Mouse (Mus musculus) cerebellum, postnatal 14 days (tissue): ENCODE measurements at regions not wholly inside any gene's neighbourhood (a gene's known extent, or its start where the extent isn't known, plus 50 kb on each side); places are given as distances from the start of the nearest gene placed in this dataset.

ENCODE experiments used
- DNase-seq, 2 experiments: peaks; one replicate each; pipeline ENCODE4 v3.0.0; 2021; ENCODE audit warnings: mixed read lengths in 2 of 2

DNA sequence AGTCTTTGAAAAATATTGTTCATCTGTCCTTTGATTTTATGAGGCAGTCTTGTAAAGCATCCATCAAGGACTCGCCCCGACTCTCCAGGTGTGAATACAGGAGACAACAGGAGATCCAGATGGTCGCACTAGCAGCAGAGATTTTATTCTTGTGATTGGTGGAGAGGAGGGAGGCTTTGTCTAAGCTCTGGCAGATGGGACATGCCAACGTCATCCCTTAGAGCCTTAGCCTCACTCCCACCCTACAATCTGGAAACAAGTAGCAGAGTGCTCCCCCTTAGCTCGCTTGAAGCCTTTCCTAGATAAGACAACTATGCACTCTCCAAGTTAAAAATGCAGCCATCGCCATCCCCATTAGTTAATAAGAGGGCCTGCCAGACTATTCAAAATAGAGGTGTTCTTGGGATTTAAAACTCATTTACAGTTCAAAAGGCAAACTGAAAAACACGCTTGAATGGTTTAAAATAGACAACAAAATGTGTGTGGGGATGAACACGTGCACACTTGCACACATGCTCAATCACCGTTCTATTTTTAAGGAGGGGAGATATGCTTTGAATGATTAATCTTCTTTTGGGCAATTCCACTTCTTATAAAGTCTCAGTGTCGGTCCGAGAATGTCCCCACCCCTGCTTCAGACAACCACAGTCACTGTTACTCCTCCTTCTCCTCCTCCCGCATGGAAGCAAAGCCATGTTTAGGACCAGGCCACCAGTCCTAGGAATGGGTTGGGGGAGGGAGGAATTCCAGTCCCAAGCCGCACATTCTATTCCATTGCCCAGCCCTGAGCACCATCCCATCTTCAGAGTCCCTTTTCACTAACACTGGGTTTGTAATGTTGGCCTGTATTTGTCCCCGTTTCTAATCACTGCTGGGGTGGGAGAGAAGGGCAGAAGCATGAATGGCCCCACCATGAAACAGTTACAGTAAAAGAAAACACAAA is 61.5 kb upstream of the Egln3 start:
- no peak for DNase-seq

DNA sequence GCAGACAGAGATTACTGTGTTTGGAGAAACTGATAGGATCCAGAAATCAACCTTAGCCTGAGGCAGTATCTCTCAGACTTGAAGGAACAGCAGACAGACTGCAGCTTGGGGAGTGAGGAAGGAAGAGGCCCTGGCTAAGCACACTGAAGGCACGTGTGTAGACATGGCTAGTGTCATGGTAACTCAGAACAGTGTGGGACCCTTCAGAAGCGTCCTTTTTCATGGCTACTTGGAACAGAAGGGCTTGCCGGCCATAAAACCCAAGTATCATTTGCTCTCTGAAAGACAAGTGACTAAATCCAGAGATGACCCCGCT is 60.7 kb upstream of the Egln3 start:
- DNase-seq, result no peak

DNA sequence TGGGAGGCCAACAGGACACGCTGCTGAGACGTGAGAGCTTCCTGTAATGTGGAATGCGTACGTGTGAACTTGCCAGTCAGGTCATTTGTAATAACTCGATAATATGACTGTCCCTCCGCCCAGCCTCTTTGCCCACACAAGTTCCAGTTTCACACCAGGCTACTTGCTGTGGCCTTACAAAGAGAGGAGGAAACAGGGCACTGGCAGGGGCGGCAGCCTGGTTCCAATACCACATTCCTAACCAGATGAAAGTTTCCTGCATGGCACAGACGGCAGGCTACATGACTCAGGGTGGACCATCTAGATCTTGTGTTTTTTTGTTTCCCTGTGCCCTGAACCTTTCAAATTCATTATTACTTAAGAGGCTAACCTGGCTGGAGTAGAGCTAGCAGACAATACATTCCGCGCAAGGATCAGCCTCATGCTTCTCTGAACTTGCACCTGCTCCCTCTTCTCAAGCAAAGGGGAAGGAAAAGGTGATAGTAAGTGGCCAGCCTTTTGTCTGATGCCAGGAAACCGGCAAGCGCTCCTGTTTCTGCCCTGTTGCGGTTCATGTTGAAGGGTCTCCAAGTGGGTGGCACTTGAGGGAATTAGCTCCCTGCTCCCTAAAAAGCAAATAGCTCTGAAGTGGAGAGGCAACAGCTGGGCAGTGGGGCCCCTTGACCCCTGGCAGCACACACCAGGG is 60.2 kb upstream of the Egln3 start:
- no peak for DNase-seq

DNA sequence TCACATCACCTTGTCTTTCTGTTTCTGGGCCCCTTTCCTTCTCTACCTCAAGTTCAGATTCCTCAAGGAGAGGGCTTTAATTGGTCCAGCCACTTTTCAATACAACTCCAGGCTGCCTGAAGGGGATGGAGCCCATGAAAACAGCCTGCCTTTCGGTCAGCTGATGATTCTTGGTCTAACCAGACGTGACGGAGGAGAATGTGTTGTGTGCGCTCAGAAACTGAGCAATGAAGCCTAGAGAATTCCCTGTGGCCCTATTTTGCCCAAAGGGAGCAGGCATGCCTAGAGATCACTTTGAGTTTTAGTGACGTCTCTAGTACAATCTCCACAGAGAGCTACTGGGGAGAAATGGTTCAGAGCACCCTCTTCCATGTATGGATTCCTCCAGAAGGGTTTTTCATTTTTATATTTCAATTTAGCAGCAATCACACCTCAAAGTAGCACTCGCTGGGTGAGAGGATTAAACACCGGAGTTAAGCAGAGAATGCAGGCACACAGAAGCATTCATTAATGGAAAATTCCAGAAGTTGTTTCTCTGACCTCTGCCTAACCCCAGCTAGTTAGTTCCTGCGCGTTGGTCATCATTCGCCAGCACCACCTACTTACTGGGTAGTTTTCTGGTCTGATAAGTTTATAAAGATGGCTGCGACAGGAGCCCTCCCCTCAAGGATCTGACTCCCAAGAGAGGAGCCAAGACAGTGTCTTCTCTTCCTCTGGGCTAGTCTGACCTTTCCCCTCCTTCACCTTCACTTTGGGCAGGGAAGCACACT is 58.8 kb upstream of the Egln3 start:
- no peak for DNase-seq

DNA sequence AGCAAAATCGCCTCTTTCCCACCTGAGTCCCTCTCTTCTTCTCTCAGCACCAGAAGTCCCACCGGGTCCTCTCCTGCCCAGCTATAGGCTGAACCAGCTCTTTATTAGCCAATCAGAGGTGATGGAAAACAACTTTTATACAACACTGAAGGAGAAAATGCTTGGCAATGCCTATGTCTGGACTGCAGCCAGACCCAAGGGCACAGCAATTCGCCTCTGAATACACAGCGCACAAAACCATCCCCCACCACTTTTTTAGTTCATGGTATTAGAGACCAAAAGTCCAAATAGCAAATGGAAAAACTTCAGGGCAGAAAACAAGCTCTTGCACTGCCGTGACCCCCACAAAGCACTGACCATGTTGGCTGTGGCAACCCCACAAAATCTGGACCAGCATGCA is 57.8 kb upstream of the Egln3 start:
- DNase-seq, result peak; percentile 36 to 48

DNA sequence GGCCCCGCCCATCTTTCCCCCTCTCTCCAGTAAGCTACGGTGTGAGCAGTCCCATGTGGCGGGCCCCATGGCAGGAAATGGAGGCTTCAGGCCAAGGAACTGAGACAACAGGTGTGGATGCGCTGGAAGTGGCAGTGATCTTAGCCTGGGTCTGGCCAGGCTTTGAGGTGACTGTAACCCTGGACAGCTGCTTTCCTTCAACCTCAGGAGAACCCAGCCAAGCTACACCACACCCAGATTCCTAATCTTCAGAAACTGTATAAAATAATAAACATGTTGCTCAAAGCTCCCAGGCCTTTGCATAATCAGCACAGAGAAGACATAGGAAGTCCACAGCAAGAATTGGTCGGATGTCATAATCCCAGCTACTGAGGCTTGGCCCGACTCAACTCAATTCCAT is 56.8 kb upstream of the Egln3 start:
- DNase-seq, result no peak

DNA sequence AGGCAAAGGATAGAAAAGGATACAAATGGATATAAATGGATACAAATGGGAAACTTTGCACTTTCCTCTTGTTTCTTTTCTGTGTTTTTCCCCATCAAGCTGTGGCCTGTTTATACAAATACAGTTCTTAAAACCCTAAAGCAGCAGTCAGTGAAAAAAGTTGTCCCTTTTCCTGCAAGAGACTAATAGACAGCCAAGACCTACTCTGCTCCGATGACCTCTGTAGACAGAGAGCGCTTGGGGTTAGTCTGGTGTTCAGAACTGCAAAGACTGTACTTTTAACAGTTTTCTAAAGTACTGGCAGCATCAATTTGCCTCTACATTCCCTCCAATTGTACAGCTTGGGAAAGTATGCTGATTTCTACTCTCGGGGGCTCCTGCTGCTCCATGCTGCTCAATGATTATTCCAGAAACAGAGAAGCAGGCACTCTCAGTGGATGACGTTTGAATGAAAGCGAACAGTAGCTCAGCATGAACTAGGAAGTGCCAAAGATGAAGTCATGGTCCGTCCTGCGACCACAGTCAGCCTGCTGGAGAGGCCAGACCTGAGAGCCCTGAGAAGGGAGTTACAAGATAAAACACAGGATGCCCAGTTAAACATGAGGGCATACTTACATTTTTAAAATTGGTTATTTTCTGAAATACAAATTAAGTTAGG is 54.2 kb upstream of the Egln3 start:
- DNase-seq, result peak; percentile 55 to 66

DNA sequence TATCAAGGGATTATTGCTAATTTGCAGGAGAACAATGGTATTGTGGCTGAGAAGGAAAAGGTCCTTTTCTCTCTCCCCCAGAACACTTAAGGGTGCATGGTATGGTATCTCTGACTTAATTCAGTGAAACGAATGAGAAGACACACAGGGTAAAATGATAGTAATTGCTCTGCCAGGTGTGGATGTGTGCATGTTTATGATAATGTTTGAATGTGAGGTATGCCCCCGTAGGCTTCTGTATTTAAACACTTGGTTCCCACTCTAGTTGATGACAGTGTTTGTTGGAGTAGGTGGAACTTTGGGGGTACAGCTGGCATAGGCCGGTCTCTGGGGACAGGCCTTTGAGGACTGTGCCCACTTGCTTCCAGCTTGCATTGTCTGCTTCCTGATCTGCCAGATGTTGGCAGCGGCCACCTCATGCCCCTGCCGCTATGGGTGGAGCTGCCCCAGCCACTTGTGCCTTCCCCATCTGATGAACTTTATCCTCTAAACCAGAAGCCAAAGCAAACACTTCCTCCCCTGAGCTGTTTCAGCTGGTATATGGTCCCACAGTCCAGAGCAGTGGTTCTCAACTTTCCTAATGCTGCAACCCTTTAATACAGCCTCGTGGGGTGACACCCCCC is 53.0 kb upstream of the Egln3 start:
- DNase-seq, result no peak
